Mouse (Mus musculus) stomach, postnatal 0 days (tissue): ENCODE results near the gene Il9r. TPM values are rescaled to one million over a fixed set of nuclear protein-coding genes. Genes with fewer than 3 reads are reported as not detected.

Source experiments
- ATAC-seq: fragments of 200-750 bp; cut with Nextera tagmentation; 2 replicates; pipeline ENCODE4 v1.8.0; 2017; ENCODE audit not compliant: low FRiP score, low TSS enrichment
- DNase-seq: peaks from one replicate; pipeline ENCODE4 v3.0.0-alpha.2; 2016; ENCODE audit warnings: low spot score
- H3K27ac ChIP-seq: fragments of 300-500 bp; sonication (generic); replicated peaks from 2 replicates; pipeline ENCODE4 v1.5.1; 2014; ENCODE audit warnings: mild to moderate bottlenecking, control low read depth
- H3K27me3 ChIP-seq: fragments of 300-500 bp; sonication (generic); 2 replicates; pipeline ENCODE4 v1.6.1; 2014; ENCODE audit warnings: low read length; ENCODE audit not compliant: control insufficient read depth, insufficient read depth
- H3K36me3 ChIP-seq: fragments of 300-500 bp; sonication (generic); 2 replicates; pipeline ENCODE4 v1.6.1; 2014; ENCODE audit warnings: low read length, mixed read lengths; ENCODE audit not compliant: control insufficient read depth, insufficient read depth
- H3K4me1 ChIP-seq: fragments of 300-500 bp; sonication (generic); replicated peaks from 2 replicates; pipeline ENCODE4 v1.6.1; 2014; ENCODE audit warnings: antibody characterized with exemption; ENCODE audit not compliant: control insufficient read depth, insufficient read depth
- H3K4me2 ChIP-seq: fragments of 300-500 bp; sonication (generic); replicated peaks from 2 replicates; pipeline ENCODE4 v1.6.1; 2014; ENCODE audit warnings: low read depth, mild to moderate bottlenecking, control low read depth, moderate library complexity
- H3K4me3 ChIP-seq: fragments of 300-500 bp; sonication (generic); 2 replicates; pipeline ENCODE4 v1.5.1; 2014; ENCODE audit warnings: low read depth, low read length, control low read depth
- H3K9ac ChIP-seq: fragments of 300-500 bp; sonication (generic); 2 replicates; pipeline ENCODE4 v1.6.1; 2014; ENCODE audit warnings: mild to moderate bottlenecking, low read length, control low read depth, mixed read lengths
- H3K9me3 ChIP-seq: fragments of 300-500 bp; sonication (generic); 2 replicates; pipeline ENCODE4 v1.6.1; 2016; ENCODE audit warnings: low read length; ENCODE audit not compliant: control insufficient read depth
- CTCF ChIP-seq: IDR thresholded peaks from 2 replicates; pipeline ENCODE4 v1.5.1; 2016; ENCODE audit warnings: antibody characterized with exemption, low read depth, mild to moderate bottlenecking, moderate library complexity
- EP300 ChIP-seq: optimal IDR thresholded peaks from 2 replicates; pipeline ENCODE3; 2016; ENCODE audit warnings: antibody characterized with exemption
- WGBS: fragments of 180-500 bp; shearing (Covaris S2); extraction: QIAGEN DNeasy Blood & Tissue Kit; methylation state at CpG from one replicate; pipeline ENCODE4 v1.1.7; 2014; 5-methylcytosine and 5-hydroxymethylcytosine counted together
- polyA plus RNA-seq: library from polyadenylated mRNA; unstranded; fragments of >200 nt; fragmentation: Nextera tagmentation; extraction: Ambion mirVana; gene quantifications from 2 replicates; pipeline ENCODE4 v1.2.1, GENCODE M21; 2015

The Il9r gene
- polyA plus RNA-seq, 1 experiment from 2014 or later, result not detected

DNA sequence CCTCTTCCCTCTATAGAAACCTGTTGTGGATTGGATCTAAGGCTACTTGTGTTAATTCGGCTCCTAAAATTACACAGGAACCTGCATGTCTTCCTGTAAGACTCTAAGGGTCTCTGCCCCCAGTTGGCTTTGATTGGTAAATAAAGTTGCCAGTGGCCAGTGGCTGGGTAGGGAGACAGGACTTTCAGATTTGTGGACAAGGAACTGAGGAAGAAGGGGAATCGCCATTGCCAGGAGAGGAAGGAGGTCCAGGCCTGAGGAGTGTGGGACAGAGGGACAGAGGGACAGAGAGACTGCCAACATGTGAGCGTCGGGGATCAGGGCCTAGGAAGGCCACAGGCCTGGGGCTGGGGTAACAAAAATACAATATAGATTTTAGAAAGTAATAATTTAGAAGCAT lies 18.8 kb downstream of the Il9r start:
- H3K9me3 ChIP-seq, result no peaks in the 10 kb centered on the region
- DNase-seq (no peak), ATAC-seq (no peak)
- H3K27me3 ChIP-seq, result no peaks in the 10 kb centered on the region
- no peak overlapping the region for H3K4me3 ChIP-seq
- H3K36me3 ChIP-seq, result no peaks in the 10 kb centered on the region
- TF ChIP-seq CTCF, result no peak
- TF ChIP-seq EP300, result no peak
- H3K9ac ChIP-seq, result no peak overlapping the region
- H3K27ac ChIP-seq, result no peak overlapping the region
- H3K4me2 ChIP-seq, result no peak overlapping the region
- H3K4me1 ChIP-seq, result no peaks in the 10 kb centered on the region
- 79% methylated on average over 4 of the region's 4 CpGs for WGBS

DNA sequence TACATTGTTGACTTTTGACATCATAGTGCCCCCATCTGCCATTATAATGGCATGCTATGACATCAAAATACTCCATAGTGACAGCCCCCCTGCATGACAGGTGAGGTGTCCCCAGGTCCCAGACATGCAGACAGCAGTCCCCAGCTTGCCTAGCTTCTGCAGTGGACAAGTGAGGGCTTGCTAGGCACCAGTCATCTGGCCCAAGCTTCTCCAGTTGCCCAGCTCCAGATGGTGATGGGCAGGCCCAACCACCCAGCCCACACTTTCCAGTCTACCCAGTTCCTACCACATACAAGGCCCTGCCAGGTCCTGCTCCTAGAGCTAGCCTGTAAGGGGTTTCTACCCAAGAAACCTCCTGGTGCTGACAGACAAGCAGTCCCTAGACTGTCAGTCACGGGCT lies 21.6 kb downstream of the Il9r start:
- WGBS, result 53% methylated on average over 1 of the region's 1 CpGs

DNA sequence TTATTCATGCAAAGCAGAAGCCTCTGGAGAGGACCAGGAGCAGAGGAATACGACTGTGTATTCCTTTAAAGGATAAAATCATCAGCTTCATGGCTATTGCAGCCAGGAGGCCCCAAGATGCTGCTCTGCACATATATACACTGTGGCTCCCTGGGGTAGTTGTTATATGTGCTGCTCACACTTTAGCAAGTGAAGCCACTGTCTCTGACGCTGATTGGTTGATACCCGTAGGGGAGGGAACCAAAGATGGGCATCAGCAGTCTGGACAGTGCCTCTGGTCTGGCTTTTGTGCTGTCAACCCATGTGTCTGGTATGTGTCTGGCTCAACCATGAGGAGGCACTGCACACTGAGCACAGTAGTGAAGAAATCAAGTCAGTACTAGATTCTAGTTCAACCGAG lies 33.4 kb downstream of the Il9r start:
- Histone ChIP-seq H3K9me3 (no peaks in the 10 kb centered on the region), H3K27ac (no peak overlapping the region), H3K9ac (no peak overlapping the region), H3K4me1 (no peaks in the 10 kb centered on the region), H3K36me3 (no peaks in the 10 kb centered on the region), H3K27me3 (no peaks in the 10 kb centered on the region), H3K4me2 (no peak overlapping the region), H3K4me3 (no peak overlapping the region)
- DNase-seq, result no peak
- TF ChIP-seq EP300 (no peak), CTCF (no peak)
- ATAC-seq, result peak; percentile 41; the same call in 1 of the 2 replicates
- WGBS, result 68% methylated on average over 4 of the region's 4 CpGs

More for the DNA sequence above, 21.6 kb downstream of the Il9r start:
- no peak overlapping the region for H3K4me2 ChIP-seq
- no peaks in the 10 kb centered on the region for H3K9me3 ChIP-seq
- TF ChIP-seq CTCF (no peak), EP300 (no peak)
- no peak overlapping the region for H3K9ac ChIP-seq
- DNase-seq (no peak), ATAC-seq (no peak)
- no peak overlapping the region for H3K4me3 ChIP-seq
- no peak overlapping the region for H3K27ac ChIP-seq
- no peaks in the 10 kb centered on the region for H3K27me3 ChIP-seq
- H3K36me3 ChIP-seq, result no peaks in the 10 kb centered on the region
- no peaks in the 10 kb centered on the region for H3K4me1 ChIP-seq

DNA sequence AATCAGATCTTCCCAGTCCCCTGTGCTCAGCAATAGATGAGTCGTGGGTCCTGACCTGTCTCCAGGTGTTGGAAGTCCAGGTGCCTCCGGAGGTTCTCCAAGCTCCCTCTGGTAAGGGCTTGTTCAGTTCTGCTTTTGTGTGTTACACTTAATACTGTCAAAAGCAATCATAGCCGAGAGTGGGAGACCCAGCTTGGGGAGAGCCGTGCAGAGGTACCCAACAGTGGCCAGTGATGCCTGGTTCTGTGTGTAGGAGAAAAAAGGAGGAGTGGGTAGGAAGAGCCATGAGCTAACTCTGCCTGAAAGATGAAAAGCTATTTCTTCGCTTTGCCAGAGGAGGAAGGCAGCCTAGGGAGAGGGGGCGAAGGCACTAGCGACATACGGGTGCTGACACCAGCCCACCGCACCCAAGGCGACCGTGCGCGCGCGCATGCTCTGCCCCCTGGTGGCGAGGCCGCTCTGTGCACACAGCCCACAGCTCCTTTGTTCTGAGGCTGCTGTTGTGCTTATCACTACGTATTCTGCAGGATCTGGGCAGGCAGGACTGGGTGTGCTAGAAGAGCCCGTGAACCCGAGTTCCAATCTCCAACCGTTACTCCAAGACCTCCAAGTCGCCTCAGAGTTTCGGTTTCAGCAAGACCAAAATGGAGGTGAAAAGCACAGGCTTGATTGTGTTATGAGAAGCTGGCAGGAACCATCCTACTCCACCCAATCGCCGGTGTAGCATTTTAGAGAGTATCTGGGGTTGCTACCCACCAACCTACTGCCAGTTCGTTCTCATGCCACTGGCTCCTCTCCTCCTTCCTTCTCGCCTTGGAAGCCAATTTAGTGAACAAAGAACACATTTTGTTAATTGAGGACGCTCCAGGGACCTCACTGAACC lies 37.9 kb downstream of the Il9r start:
- peak overlapping the region; percentile 39 for H3K4me2 ChIP-seq
- TF ChIP-seq CTCF, result peak; percentile 97
- no peak for TF ChIP-seq EP300
- H3K36me3 ChIP-seq, result no peaks in the 10 kb centered on the region
- DNase-seq (peak; percentile 80), ATAC-seq (peak; percentile 87)
- no peak overlapping the region for H3K9ac ChIP-seq
- no peaks in the 10 kb centered on the region for H3K9me3 ChIP-seq
- H3K27ac ChIP-seq, result no peak overlapping the region
- WGBS, result 15% methylated on average over 28 of the region's 28 CpGs
- H3K27me3 ChIP-seq, result no peaks in the 10 kb centered on the region
- peak overlapping the region; percentile 10; the same call in 1 of the 2 replicates for H3K4me3 ChIP-seq
- no peaks in the 10 kb centered on the region for H3K4me1 ChIP-seq

DNA sequence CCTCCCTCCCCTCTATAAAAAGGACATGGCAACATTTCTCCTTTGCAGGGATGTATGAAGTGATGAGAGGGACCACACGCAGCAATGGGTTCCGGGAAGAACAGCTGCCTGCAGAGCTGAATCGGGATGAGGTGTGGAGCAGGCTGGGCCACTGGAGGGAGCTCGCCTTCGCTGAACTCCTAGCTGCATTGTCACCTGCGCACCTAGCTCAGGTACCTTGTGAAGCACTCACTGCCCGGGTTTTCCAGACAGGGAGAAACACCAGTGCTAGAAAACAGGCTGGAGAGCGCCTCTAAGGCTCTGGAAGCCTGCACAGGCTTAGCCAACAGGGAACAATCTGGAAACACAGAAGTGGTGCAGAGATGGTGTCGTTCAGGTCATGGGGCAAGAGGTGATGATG lies 38.6 kb downstream of the Il9r start:
- no peak for TF ChIP-seq EP300
- peak; percentile 74 for TF ChIP-seq CTCF
- no peak overlapping the region for H3K27ac ChIP-seq
- H3K27me3 ChIP-seq, result no peaks in the 10 kb centered on the region
- no peaks in the 10 kb centered on the region for H3K9me3 ChIP-seq
- H3K4me2 ChIP-seq, result peak overlapping the region; percentile 39
- peak; percentile 75 for DNase-seq
- ATAC-seq, result peak; percentile 53; the same call in 1 of the 2 replicates
- no peak overlapping the region for H3K9ac ChIP-seq
- WGBS, result 9% methylated on average over 9 of the region's 9 CpGs
- H3K36me3 ChIP-seq, result no peaks in the 10 kb centered on the region
- H3K4me3 ChIP-seq, result no peak overlapping the region
- no peaks in the 10 kb centered on the region for H3K4me1 ChIP-seq

DNA sequence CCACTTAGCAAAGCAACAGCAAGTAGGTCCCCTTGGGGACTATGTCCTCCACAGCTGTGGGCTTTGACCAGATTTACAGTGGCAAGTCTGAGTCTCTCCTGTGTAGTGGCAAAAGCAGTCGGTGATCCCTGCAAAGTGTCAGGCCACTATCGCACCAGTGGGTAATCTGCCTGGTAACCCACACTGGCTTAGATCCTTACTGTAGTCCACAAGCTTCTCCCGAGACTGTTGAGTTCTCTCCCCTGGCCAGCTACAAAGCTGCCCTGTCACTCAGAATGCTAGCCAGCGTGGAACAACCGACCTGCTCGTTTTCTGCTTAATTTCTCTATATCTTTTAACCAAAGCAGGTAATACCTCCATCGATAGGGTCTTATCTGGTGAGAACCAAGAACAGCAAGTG lies 39.7 kb downstream of the Il9r start:
- no peak overlapping the region for H3K4me2 ChIP-seq

More for the DNA sequence above, 39.7 kb downstream of the Il9r start:
- Histone ChIP-seq H3K9me3 (no peaks in the 10 kb centered on the region), H3K27me3 (no peaks in the 10 kb centered on the region), H3K4me3 (no peak overlapping the region), H3K27ac (no peak overlapping the region), H3K36me3 (no peaks in the 10 kb centered on the region), H3K9ac (no peak overlapping the region), H3K4me1 (no peaks in the 10 kb centered on the region)
- DNase-seq (no peak), ATAC-seq (no peak)
- WGBS, result 71% methylated on average over 7 of the region's 7 CpGs
- no peak for TF ChIP-seq EP300
- TF ChIP-seq CTCF, result no peak
